Mouse (Mus musculus) cerebellum, postnatal 25 days (tissue): ENCODE data around the gene Tecr.

ENCODE experiments used
- DNase-seq, 2 experiments: peaks; one replicate each; pipeline ENCODE4 v3.0.0; 2021; ENCODE audit warnings: mixed read lengths in 2 of 2

Gene Tecr

DNA sequence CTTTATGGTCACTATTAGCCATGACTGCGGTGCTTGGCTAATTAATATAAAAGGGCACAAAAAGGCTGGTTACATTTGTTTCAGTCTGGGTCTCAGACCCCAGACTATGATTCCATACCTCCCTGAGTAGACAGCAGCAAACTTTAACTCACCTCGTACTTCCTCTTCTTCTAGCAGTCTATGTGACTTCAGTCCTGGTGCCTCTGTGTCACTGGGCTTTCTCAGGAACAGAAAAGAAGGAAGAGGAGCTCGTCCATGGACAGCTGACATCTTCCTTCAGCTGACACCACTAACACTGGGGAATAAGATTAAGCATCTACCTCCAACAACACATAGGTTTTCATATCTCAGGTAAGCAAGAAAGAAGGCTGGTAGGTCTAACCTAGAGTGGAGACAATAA is 72.0 kb downstream of the Tecr start, which contains the start of gene Olfr370:
Gene Olfr370, plus strand, starts transcription at position 45 of the 400 bp plus-strand sequence.
- DNase-seq: no peak

DNA sequence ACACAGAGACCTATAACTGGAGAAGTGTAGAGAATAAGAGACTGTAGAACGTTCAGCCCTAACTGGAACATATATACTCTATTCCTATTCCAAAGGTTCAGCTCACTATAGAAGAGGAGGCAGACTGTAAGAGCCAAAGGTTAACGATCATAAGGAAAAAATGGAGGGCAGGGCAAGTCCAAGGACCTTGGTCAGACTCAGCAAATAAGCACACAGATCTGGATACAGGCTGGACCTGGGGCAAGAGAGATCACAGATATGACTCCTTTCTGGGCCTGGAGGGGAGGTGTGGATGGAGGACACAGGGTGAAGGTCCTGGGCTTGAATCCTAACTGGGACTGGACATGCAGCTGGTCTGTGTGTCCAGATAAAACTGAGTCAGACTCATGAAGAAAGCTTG is 73.0 kb downstream of the Tecr start:
- DNase-seq: no peak
